Comparison of ENCODE assay signal across 8 mouse cellular contexts in the genomic region with DNA sequence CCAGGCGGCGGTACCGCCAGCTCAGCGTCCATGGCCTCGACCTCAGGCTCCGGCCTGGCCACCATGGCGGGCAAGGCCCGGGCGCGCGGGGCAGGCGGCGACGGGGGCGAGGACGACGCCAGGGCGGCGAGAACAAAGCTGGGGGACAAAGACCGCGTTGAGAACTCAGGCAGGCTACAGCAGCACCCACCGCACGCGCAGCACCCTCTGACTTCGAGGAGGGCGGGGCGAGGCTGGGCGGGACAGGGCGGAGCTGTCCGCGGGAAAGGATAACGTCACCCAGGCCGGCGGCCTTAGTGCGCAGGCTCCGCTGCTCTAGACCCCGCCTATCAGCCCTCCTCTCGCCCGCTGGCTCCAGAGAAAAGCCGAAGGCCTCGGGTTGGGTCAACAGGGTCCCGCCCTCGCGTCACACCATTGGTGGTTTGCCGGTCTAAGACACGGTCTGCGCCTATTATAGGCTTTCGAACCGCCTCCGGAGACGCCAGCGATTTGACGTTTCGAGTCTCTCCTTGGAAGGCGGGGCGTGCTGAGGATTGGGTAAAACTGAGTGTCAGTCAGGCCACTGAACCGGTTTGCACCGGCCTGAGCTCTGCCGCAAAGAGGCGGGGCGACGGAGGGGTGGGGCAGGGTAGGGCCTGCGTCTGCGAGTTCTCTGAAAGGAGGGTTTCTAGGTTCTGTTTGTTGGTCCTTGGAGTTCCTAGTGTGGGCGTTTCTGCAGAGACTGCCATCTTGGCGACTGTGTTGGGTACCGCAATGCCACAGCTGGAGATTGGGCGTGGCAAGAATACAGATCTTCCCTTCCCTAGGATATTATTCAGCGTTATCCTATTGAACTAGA. TPM values are rescaled to one million over a fixed set of nuclear protein-coding genes. Genes with fewer than 3 reads are reported as not detected.
DNase-seq lines count a peak whose midpoint lies in the region; ATAC-seq lines count a peak whose summit lies in the region.

TSS of gene Usp22 (minus strand) at position 235 of the 838 bp plus-strand sequence.

- H3K36me3 ChIP-seq in forebrain, embryonic 14.5 days (ENCODE audit: control insufficient read depth, insufficient read depth, low read length): no peaks in the 10 kb centered on the region
- no peaks in the 10 kb centered on the region for H3K36me3 ChIP-seq in neural tube, embryonic 15.5 days

- peak within 1 kb of the TSS; percentile 100 for H3K9ac ChIP-seq in forebrain, embryonic 14.5 days (ENCODE audit: low read length)
- peak within 1 kb of the TSS; percentile 99 for H3K9ac ChIP-seq in neural tube, embryonic 15.5 days (replicated peaks)

- peaks cover 27% of the 10 kb centered on the region for H3K4me1 ChIP-seq in forebrain, embryonic 14.5 days (ENCODE audit: control insufficient read depth, insufficient read depth, low read length)
- peaks cover 41% of the 10 kb centered on the region for H3K4me1 ChIP-seq in neural tube, embryonic 15.5 days

- intact Hi-C loops in heart, postnatal 14 days (cut with DNase I): no loop called here

- WGBS in forebrain, embryonic 14.5 days: under 1% methylated on average over 66 of the region's 69 CpGs
- under 1% methylated on average over 69 of the region's 69 CpGs for WGBS in neural tube, embryonic 15.5 days

- peak; percentile 96 for ATAC-seq in forebrain, embryonic 14.5 days
- peak; percentile 96 for ATAC-seq in neural tube, embryonic 15.5 days (ENCODE audit: low FRiP score)

- H3K4me3 ChIP-seq in forebrain, embryonic 14.5 days (ENCODE audit: low read depth, low read length): peak within 1 kb of the TSS; percentile 96
- peak within 1 kb of the TSS; percentile 79 for H3K4me3 ChIP-seq in neural tube, embryonic 15.5 days (replicated peaks)

- H3K4me2 ChIP-seq in forebrain, embryonic 14.5 days (ENCODE audit: low read length): peak within 1 kb of the TSS; percentile 64
- H3K4me2 ChIP-seq in neural tube, embryonic 15.5 days: peak within 1 kb of the TSS; percentile 69

- peak within 1 kb of the TSS; percentile 98 for H3K27ac ChIP-seq in forebrain, embryonic 14.5 days (ENCODE audit: low read depth, low read length)
- H3K27ac ChIP-seq in neural tube, embryonic 15.5 days (replicated peaks): peak within 1 kb of the TSS; percentile 97

- peak; percentile 100 for DNase-seq in ES-CJ7 (ENCODE audit: low read depth, low spot score)
- DNase-seq in cerebellum, adult 11 months: peak; percentile 99
- peak; percentile 100 for DNase-seq in forebrain, embryonic 14.5 days (ENCODE audit: low spot score)
- peak; percentile 98 for DNase-seq in heart, postnatal 14 days
- DNase-seq in layer of hippocampus, adult 11-12 months (ENCODE audit: low spot score): peak; percentile 100
- DNase-seq in lung, adult 18-20 months: peak; percentile 100
- DNase-seq in testis, postnatal 14 days (ENCODE audit: low spot score): peak; percentile 100

- no peaks in the 10 kb centered on the region for H3K9me3 ChIP-seq in forebrain, embryonic 14.5 days (replicated peaks; ENCODE audit: control insufficient read depth, low read length)
- H3K9me3 ChIP-seq in neural tube, embryonic 15.5 days (replicated peaks): no peaks in the 10 kb centered on the region

- H3K27me3 ChIP-seq in forebrain, embryonic 14.5 days (replicated peaks; ENCODE audit: control insufficient read depth, insufficient read depth, low read length): no peaks in the 10 kb centered on the region
- H3K27me3 ChIP-seq in neural tube, embryonic 15.5 days (replicated peaks): no peaks in the 10 kb centered on the region

RNA-seq across cellular contexts. Expression of gene Usp22, which starts in this region (rescaled TPM):
- 359 and 455 TPM in 2 replicates for polyA plus RNA-seq in forebrain, embryonic 14.5 days (2014; fragmentation: Nextera tagmentation; extraction: Ambion mirVana)
- total RNA-seq in heart, postnatal 14 days (2021): 10 to 100 TPM; 37.6 to 38.9 TPM
- 310 and 358 TPM in 2 replicates for polyA plus RNA-seq in neural tube, embryonic 15.5 days (2015; fragmentation: Nextera tagmentation; extraction: Ambion mirVana)

Comparison
In these comparisons a context has a peak if more than half of its experiments do, and no peak if none do; other contexts are left out.
1. Peak in every context shown above with its lines: DNase-seq, ATAC-seq, H3K4me3 ChIP-seq and H3K27ac ChIP-seq.